Mouse (Mus musculus) heart, embryonic 15.5 days (tissue): Measurements from ENCODE around the gene Vav2. TPM values are rescaled to one million over a fixed set of nuclear protein-coding genes. Genes with fewer than 3 reads are reported as not detected.
A peak's percentile ranks its signal among the peaks of the same experiment; 100 is the strongest.

Experiments used
- ATAC-seq: fragments of 200-750 bp; cut with Nextera tagmentation; replicated peaks from 2 replicates; pipeline ENCODE4 v1.8.0; 2017; ENCODE audit warnings: low read depth, moderate TSS enrichment; ENCODE audit not compliant: insufficient number of reproducible peaks, insufficient read depth, low FRiP score
- H3K27ac ChIP-seq: fragments of 300-500 bp; sonication (generic); 2 replicates; pipeline ENCODE4 v1.5.1; 2015; ENCODE audit warnings: mild to moderate bottlenecking, inconsistent platforms
- H3K27me3 ChIP-seq: fragments of 300-500 bp; sonication (generic); 2 replicates; pipeline ENCODE4 v1.6.1; 2015; ENCODE audit warnings: inconsistent platforms
- H3K36me3 ChIP-seq: fragments of 300-500 bp; sonication (generic); 2 replicates; pipeline ENCODE4 v1.6.1; 2015; ENCODE audit warnings: mild to moderate bottlenecking, inconsistent platforms
- H3K4me1 ChIP-seq: fragments of 300-500 bp; sonication (generic); replicated peaks from 2 replicates; pipeline ENCODE4 v1.6.1; 2015; ENCODE audit warnings: inconsistent platforms
- H3K4me2 ChIP-seq: fragments of 300-500 bp; sonication (generic); 2 replicates; pipeline ENCODE4 v1.6.1; 2015; ENCODE audit warnings: inconsistent platforms, mild to moderate bottlenecking, moderate library complexity
- H3K4me3 ChIP-seq: fragments of 300-500 bp; sonication (generic); 2 replicates; pipeline ENCODE4 v1.5.1; 2015; ENCODE audit warnings: mild to moderate bottlenecking, inconsistent platforms
- H3K9ac ChIP-seq: fragments of 300-500 bp; sonication (generic); 2 replicates; pipeline ENCODE4 v1.6.1; 2015; ENCODE audit warnings: mild to moderate bottlenecking, inconsistent platforms
- H3K9me3 ChIP-seq: fragments of 300-500 bp; sonication (generic); replicated peaks from 2 replicates; pipeline ENCODE4 v1.6.1; 2016; ENCODE audit warnings: inconsistent platforms
- WGBS: fragments of 180-500 bp; shearing (Covaris S2); methylation state at CpG from one replicate; pipeline ENCODE4 v1.1.7; 2015; ENCODE audit warnings: mixed read lengths; 5-methylcytosine and 5-hydroxymethylcytosine counted together
- polyA plus RNA-seq: library from polyadenylated mRNA; unstranded; fragments of >200 nt; fragmentation: Nextera tagmentation; extraction: Ambion mirVana; gene quantifications from 2 replicates; pipeline ENCODE4 v1.2.1, GENCODE M21; 2015

Vav2 gene
- polyA plus RNA-seq, 1 experiment from 2014 or later = 3.1 TPM

DNA sequence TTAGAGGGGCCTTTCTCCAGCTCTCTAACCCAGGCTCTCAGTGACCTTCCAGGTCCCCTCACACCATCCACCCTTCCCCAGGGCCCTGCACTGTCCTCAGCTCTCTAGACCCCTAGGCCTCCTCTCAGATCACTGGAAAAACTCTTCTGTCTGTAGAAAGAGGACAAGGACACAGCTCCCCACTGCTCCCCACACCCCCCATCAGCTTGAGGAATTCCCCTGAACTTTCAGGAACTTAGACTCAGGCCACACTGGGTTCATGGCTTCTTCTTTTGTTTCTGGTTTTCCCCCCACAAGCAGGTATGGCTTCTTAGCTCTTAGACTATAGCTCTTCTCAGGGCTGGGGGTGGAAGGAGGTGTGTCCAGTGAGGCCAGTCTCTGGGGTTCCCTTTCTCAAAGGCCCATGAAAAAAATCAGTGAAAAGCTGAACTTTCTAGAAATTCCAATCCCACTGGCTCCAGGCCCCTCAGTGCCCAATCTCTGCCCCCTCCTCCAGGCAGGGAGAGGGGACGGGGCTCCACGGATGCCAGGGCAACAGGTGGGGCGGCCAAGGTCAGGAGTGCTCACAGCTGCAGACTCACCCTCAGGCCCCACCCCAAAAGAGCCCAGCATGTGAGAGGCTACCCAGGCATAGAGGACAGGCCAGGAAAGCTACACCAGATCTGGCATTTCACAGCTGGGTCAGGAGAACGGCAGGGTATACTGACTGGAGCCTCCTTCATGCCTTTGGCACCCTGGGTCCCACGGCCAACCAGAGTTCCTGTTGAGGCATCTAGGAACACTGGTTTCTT lies 21.5 kb downstream of the Vav2 start:
- no peaks in the 10 kb centered on the region for H3K36me3 ChIP-seq
- 70% methylated on average over 5 of the region's 5 CpGs for WGBS
- peaks cover 20% of the 10 kb centered on the region for H3K4me1 ChIP-seq
- H3K4me2 ChIP-seq = no peak overlapping the region
- no peak for ATAC-seq
- H3K9ac ChIP-seq = no peak overlapping the region
- no peak overlapping the region; the same call in 1 of the 2 replicates for H3K27ac ChIP-seq
- no peaks in the 10 kb centered on the region for H3K27me3 ChIP-seq
- no peaks in the 10 kb centered on the region for H3K9me3 ChIP-seq
- H3K4me3 ChIP-seq = no peak overlapping the region

DNA sequence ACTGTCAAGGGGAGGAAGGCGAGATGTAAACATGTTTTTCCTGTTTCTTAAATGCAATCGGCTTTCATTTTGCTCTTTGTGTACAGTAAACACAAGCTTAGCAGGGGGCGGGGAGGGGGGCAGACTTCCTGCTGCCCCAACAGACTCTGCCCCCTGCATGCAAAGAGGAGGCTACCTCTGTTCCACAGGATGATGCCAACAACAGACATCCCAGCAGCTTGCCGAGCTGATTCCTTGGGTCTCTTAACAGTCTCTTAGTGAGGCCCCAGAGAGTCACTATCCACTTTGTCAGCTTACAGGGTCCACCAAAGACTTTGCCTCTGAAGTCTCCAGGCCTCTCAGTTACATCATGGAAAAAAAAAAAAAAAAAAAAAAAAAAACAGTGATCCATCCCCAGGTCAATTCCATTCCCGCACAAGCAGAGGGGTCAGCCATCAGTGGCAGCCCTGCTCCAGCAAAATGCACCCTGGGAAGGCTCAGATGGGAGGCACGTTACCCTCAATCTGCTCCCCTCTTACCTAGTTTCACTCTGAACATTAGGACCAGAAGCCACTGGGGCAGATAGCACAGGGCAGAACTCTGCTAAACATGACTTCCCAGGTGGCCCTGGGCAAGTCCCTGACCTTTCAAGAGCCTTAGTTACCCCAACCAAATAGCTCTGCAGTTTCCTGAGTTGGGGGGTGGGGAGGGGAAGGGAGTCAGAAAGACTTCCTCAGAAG lies 22.3 kb downstream of the Vav2 start:
- Histone ChIP-seq H3K9me3 (no peaks in the 10 kb centered on the region), H3K9ac (no peak overlapping the region), H3K36me3 (no peaks in the 10 kb centered on the region), H3K4me2 (no peak overlapping the region), H3K4me1 (peaks cover 20% of the 10 kb centered on the region), H3K27ac (no peak overlapping the region), H3K27me3 (no peaks in the 10 kb centered on the region), H3K4me3 (no peak overlapping the region)
- WGBS = 57% methylated on average over 6 of the region's 6 CpGs
- no peak for ATAC-seq

DNA sequence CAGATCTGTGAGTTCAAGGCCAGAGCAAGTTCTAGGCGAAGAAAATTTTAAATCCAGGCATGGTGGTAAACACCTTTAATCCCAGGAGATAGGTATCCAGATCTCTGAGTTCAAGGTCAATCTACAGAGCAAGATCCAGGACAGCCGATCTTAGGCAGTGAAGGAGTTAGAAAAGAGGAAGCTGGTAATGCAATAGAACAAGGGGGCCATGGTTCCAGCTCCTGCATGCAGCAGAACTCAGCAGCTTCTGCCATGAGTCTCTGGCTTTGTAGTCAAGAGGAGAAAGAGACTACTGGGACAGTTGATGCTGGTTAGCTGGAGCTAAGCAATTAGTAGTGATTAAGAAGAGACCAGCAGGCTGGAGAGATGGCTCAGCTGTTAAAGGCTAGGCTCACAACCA lies 25.3 kb downstream of the Vav2 start:
- H3K27ac ChIP-seq = no peak overlapping the region
- H3K36me3 ChIP-seq = no peaks in the 10 kb centered on the region
- H3K4me1 ChIP-seq = peaks cover 20% of the 10 kb centered on the region
- H3K9me3 ChIP-seq = no peaks in the 10 kb centered on the region
- no peak for ATAC-seq
- no peak overlapping the region for H3K9ac ChIP-seq
- 77% methylated on average over 2 of the region's 2 CpGs for WGBS
- H3K4me2 ChIP-seq = no peak overlapping the region
- no peak overlapping the region for H3K4me3 ChIP-seq
- no peaks in the 10 kb centered on the region for H3K27me3 ChIP-seq

DNA sequence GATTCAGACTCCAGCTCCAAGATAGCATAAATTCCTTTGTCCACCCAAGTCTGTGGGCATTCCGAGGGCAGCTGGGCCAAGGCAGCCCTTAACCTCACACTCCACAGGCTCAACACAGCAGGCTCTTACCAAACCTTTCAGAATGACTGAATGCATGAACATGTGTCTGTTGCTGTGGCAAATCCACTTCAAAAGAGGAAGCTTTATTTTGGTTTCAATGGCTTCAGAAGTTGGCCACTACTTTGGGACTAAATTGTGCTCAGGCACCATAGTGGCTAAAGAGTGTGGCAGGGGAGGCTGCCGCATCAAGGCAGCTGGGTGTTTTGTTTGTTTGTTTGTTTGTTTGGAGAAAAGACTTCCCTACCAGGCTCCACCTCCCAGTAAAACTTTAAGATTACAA lies 26.8 kb downstream of the Vav2 start:
- Histone ChIP-seq H3K4me3 (no peak overlapping the region), H3K36me3 (no peaks in the 10 kb centered on the region), H3K4me1 (peaks cover 15% of the 10 kb centered on the region)

DNA sequence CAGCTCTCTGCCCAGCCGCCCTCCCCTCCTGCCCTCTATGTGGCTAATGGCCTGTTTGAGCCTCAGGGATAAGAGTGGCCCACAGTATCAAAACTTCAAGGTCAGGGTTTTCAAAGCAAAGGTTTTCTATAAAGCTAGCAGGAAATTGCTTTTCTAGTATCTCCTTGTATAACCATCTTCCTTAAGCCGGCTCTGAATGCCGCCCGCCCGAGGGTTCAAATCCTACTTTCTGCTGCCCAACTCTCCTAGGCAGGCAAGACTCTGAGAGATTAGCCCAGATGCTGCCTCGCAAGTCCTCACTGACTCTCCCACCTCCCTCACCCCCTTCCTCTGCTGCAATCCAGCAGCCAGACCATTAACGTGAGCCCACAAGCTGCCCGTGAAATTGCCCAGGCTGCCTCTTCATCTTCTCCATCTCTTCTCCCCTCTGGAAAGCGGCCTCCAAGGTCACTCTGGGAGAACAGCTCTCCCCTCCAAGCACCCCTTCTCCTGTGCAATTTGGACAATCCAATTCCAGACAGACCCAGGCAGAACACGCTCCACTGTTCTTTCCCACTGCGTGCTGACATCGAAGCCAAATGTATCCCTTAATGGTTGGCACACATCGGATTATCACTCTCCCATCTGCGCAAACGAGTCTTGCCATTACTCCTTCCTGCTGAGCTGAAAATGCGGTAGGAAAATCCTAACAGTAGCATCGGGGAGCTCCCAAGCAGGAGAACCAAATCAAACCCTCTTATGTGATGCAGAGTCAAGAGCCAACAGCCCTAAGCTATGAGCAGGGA lies 30.0 kb downstream of the Vav2 start:
- no peak overlapping the region for H3K4me3 ChIP-seq
- H3K4me1 ChIP-seq = peaks cover 14% of the 10 kb centered on the region
- WGBS = 64% methylated on average over 17 of the region's 17 CpGs
- H3K36me3 ChIP-seq = no peaks in the 10 kb centered on the region
- H3K27me3 ChIP-seq = peaks cover 6% of the 10 kb centered on the region; the same call in 1 of the 2 replicates
- no peak overlapping the region for H3K9ac ChIP-seq
- ATAC-seq = no peak
- no peak overlapping the region for H3K4me2 ChIP-seq
- H3K27ac ChIP-seq = no peak overlapping the region
- no peaks in the 10 kb centered on the region for H3K9me3 ChIP-seq

More for the DNA sequence above, 26.8 kb downstream of the Vav2 start:
- peaks cover 6% of the 10 kb centered on the region; the same call in 1 of the 2 replicates for H3K27me3 ChIP-seq
- H3K9ac ChIP-seq = no peak overlapping the region
- no peaks in the 10 kb centered on the region for H3K9me3 ChIP-seq
- WGBS = 87% methylated on average over 2 of the region's 2 CpGs
- no peak overlapping the region for H3K27ac ChIP-seq
- no peak for ATAC-seq
- no peak overlapping the region for H3K4me2 ChIP-seq

DNA sequence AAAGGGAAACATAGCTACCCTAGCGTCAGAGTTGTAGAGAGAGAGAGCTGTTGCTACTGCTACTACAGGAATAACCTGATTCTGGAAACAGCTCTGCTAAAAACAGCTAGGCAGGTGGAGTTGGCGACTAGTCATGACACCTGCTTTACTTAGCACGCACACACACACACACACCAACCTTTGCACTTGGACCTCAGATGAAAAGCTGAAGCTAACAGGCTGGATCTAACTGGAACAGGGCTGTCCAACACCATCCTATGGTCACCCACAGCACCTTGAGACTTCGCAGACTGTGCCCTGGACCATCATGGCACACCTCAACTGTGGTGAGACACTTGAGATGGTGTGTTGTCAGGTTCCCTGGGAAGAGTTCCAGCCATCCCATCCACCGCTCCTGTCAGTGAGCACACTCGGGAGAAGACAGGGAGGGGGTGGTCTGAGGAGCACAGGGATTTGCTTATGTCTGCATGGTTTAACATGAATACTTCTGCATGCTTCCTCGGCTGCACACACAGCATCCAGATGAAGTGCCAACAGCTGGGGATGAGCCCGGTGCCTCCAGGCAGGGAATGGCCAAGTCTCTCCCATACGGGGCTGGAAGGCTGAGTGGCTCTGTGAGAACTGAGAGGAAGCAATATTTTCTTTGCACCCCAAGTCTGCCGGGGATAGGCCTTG lies 32.5 kb downstream of the Vav2 start:
- ATAC-seq = no peak
- Histone ChIP-seq H3K4me3 (no peak overlapping the region), H3K36me3 (no peaks in the 10 kb centered on the region), H3K4me1 (peaks cover 38% of the 10 kb centered on the region), H3K27me3 (peaks cover 6% of the 10 kb centered on the region; the same call in 1 of the 2 replicates), H3K9ac (no peak overlapping the region), H3K4me2 (no peak overlapping the region), H3K27ac (no peak overlapping the region), H3K9me3 (no peaks in the 10 kb centered on the region)
- 60% methylated on average over 10 of the region's 10 CpGs for WGBS

DNA sequence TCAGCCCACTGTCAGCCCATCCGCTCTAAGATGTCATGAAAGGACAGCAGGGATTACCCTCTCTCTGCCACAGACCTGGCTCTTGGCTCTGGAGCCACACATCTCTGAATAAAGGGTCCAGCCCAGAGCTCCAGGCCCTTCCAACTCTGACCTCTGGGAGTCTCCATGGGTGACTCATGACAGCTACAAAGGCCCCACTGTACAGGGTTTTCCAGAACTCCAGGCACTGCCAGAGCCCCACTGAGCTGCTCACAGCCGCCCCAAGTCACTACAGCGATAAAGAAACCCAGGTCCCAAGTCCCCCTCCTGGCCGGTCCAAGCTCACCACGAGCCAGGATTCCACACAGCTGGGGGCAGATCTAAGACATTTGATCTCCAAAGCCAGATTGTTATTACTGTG lies 34.6 kb downstream of the Vav2 start:
- no peak overlapping the region for H3K9ac ChIP-seq
- peak overlapping the region; percentile 28; the same call in 1 of the 2 replicates for H3K27ac ChIP-seq
- no peak overlapping the region for H3K4me3 ChIP-seq
- no peaks in the 10 kb centered on the region for H3K9me3 ChIP-seq
- peaks cover 41% of the 10 kb centered on the region for H3K4me1 ChIP-seq
- no peaks in the 10 kb centered on the region for H3K36me3 ChIP-seq
- H3K4me2 ChIP-seq = no peak overlapping the region
- 42% methylated on average over 5 of the region's 5 CpGs for WGBS
- no peak for ATAC-seq
- H3K27me3 ChIP-seq = peaks cover 9% of the 10 kb centered on the region; the same call in 1 of the 2 replicates

DNA sequence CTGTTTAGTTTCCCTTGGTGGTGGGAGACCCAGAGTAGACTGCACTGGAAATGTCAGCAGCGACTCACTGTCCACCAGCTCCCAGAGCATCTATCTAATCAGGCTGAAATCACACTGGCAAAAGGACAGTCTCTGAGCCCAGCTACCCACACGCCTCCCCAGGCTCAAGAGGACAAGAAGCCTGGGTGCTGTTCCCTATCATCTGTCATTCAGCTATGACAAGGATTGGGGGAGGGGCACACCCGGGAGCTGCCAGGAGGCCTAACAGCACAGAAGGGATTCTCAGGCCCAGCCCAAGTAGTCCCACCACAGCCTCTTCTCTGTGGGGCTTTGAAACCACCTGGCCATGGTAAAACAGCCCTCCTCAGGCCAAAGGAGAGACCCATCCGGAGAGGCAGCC lies 36.1 kb downstream of the Vav2 start:
- no peak overlapping the region for H3K27ac ChIP-seq
- H3K9ac ChIP-seq = no peak overlapping the region
- H3K9me3 ChIP-seq = no peaks in the 10 kb centered on the region
- H3K4me3 ChIP-seq = no peak overlapping the region
- H3K4me1 ChIP-seq = peaks cover 34% of the 10 kb centered on the region
- H3K36me3 ChIP-seq = no peaks in the 10 kb centered on the region
- H3K27me3 ChIP-seq = peaks cover 3% of the 10 kb centered on the region; the same call in 1 of the 2 replicates
- ATAC-seq = no peak
- 29% methylated on average over 4 of the region's 4 CpGs for WGBS
- H3K4me2 ChIP-seq = no peak overlapping the region

DNA sequence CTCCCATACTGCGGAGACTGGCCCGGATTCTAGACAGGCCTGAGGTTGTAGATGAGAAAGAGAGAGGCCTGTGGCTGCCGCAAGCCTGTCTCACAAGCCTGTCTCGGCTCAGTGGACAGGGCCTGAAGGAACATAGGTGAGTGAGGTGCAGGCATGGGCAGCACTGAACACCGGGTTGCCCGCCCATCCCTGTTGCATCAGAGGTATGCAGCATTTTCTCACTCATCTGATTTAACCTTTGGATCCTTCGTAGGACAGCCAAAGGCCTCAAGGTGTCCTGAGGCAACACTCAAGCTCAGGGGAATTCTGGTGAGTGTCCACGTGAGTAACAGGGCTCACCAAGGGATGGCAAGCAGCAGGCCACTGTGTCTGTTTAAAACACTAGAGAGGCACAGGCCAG lies 36.5 kb downstream of the Vav2 start:
- Histone ChIP-seq H3K4me3 (no peak overlapping the region), H3K27ac (no peak overlapping the region)

DNA sequence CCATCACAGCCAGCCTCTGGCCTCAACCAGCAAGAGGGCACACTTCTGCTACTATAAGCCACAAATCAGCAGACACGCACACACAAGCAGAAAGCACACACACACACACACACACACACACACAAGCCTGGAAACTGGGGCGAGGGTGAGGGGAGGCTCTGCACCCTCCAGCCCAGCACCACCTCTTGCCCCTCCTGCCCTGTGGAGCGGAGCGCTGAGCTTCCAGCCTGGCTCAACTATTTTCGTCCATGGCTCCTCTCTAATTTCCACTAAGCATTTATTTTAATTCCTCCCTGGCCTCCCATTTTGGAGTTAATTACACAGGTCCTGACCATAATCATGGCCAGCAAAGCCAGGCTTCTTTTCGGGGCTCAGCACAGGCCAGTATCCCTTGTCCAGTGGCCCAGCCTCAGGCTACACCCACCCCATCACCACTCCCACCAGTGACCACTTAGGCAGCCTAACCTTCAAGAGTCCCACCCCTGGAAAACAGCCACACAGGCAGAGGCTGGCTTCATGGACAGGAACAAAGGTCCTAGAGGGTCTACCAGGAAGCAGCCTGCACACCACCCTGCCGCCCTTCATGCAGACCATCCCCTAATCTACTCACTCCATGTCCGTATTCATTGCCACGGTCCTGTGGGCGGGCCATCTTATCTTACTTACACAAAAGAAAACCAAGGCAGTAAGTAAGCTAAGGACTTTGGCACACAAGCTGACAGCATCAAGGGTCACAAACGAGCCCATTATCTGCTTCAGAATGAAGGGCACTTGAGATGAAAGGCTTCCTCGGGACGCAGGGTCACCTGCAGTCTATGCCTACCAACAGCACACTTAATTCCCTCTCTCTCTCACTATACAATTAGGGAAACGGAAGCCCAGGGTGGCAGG lies 37.3 kb downstream of the Vav2 start:
- no peak for ATAC-seq
- no peak overlapping the region for H3K9ac ChIP-seq
- no peaks in the 10 kb centered on the region for H3K36me3 ChIP-seq
- no peak overlapping the region for H3K27ac ChIP-seq
- no peak overlapping the region for H3K4me3 ChIP-seq
- 38% methylated on average over 14 of the region's 14 CpGs for WGBS
- no peaks in the 10 kb centered on the region for H3K9me3 ChIP-seq
- peaks cover 3% of the 10 kb centered on the region; the same call in 1 of the 2 replicates for H3K27me3 ChIP-seq
- H3K4me2 ChIP-seq = no peak overlapping the region
- peaks cover 34% of the 10 kb centered on the region for H3K4me1 ChIP-seq

More for the DNA sequence above, 36.5 kb downstream of the Vav2 start:
- Histone ChIP-seq H3K27me3 (peaks cover 3% of the 10 kb centered on the region; the same call in 1 of the 2 replicates), H3K4me2 (no peak overlapping the region), H3K9me3 (no peaks in the 10 kb centered on the region), H3K4me1 (peaks cover 34% of the 10 kb centered on the region), H3K9ac (no peak overlapping the region), H3K36me3 (no peaks in the 10 kb centered on the region)
- ATAC-seq = no peak
- 71% methylated on average over 8 of the region's 8 CpGs for WGBS
